9 mouse cellular contexts compared by ENCODE assay signal in the genomic region with DNA sequence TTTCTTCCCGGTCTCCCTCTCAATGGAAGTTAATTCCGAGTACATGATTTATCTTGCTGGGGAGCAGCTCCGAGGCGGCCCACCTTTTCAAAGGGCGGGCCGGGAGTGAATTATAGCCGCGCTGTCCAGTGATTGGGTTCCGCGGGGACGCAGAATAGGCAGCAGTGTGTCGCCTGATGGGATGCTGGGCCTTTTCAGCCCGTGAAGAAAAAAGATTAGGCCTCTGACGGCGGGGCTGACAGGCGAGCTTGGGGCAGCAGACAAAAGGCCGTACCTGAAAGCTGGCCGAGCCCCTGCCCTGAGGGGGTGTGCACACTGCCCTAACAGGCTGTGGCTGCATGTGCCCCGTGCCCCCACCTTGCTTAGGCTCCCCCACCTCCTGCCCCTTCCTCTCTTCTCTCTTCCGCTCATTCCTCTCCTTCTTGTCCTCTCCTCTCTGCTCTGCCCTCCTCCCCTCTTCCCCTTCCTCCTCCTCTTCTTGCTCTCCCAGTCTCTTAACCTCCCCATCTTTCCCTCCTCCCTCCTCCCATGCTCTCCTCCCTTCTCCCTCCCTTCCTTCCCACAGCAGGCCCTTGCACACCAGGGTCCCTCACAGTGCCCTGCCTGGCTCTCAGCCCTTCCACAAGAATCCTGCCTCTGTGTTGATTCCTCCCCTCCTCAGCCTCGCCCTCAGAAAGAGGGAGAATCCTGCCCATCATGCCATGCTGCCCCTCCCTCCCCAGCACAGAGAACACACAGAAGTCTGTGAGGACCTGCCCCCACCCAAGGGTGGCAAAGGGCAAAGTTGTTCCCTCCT. TPM values are rescaled to one million over a fixed set of nuclear protein-coding genes. Genes with fewer than 3 reads are reported as not detected.
DNase-seq lines count a peak whose midpoint lies in the region; ATAC-seq and TF ChIP-seq lines count a peak whose summit lies in the region.
"Had no signal": no experiment of that assay in that cellular context is flagged by ENCODE, and none has a peak within 500 bp of the region (broad histone marks: within the 10 kb centered on the region; RNA-seq: fewer than 3 reads in every experiment).

No protein-coding gene starts in this region.

- ATAC-seq in stomach, embryonic 14.5 days (ENCODE audit: insufficient number of reproducible peaks, insufficient read depth, low FRiP score, low read depth) = no peak
- ATAC-seq in stomach, postnatal 0 days (ENCODE audit: low FRiP score, low TSS enrichment) = no peak
- ATAC-seq in forebrain, embryonic 12.5 days (ENCODE audit: low FRiP score) = peak; percentile 67
- ATAC-seq in inflammation-experienced regulatory T-cells, adult 6 months = no peak

- H3K27me3 ChIP-seq in stomach, embryonic 14.5 days (ENCODE audit: control insufficient read depth, insufficient read depth, low read length) = no peaks in the 10 kb centered on the region
- no peaks in the 10 kb centered on the region for H3K27me3 ChIP-seq in stomach, postnatal 0 days (ENCODE audit: control insufficient read depth, insufficient read depth, low read length)
- peaks cover 27% of the 10 kb centered on the region for H3K27me3 ChIP-seq in forebrain, embryonic 12.5 days

- DNase-seq in stomach, postnatal 0 days (ENCODE audit: low spot score) = no peak
- peak; percentile 85 for DNase-seq in mesoderm, embryonic 11.5 days (ENCODE audit: low read depth, low spot score)
- no peak for DNase-seq in right cerebral cortex, postnatal 36 days (ENCODE audit: low spot score in 2 of 2)
- DNase-seq in cerebellum, postnatal 4 days (ENCODE audit: low spot score in 2 of 2) = no peak
- DNase-seq: kidney, postnatal 14 days had no signal

- no peak overlapping the region for H3K9ac ChIP-seq in stomach, embryonic 14.5 days (replicated peaks; ENCODE audit: low read depth, low read length)
- H3K9ac ChIP-seq in stomach, postnatal 0 days (ENCODE audit: low read length) = no peak overlapping the region
- H3K9ac ChIP-seq in forebrain, embryonic 12.5 days = peak overlapping the region; percentile 36
- H3K9ac ChIP-seq: liver, embryonic 14.5 days had no signal

- H3K4me3 ChIP-seq in stomach, embryonic 14.5 days (ENCODE audit: low read depth, low read length) = no peak overlapping the region
- H3K4me3 ChIP-seq in stomach, postnatal 0 days (ENCODE audit: low read depth, low read length) = no peak overlapping the region
- H3K4me3 ChIP-seq in forebrain, embryonic 12.5 days (replicated peaks) = no peak overlapping the region

- no peaks in the 10 kb centered on the region for H3K36me3 ChIP-seq in stomach, embryonic 14.5 days (ENCODE audit: control insufficient read depth, insufficient read depth, low read length)
- H3K36me3 ChIP-seq in stomach, postnatal 0 days (ENCODE audit: control insufficient read depth, insufficient read depth, low read length) = no peaks in the 10 kb centered on the region
- H3K36me3 ChIP-seq in forebrain, embryonic 12.5 days (replicated peaks) = no peaks in the 10 kb centered on the region

- no peak for TF ChIP-seq EP300 in stomach, postnatal 0 days (optimal IDR thresholded peaks at IDR 0.05)

- peak overlapping the region; percentile 48; the same call in 1 of the 2 replicates for H3K27ac ChIP-seq in stomach, embryonic 14.5 days (ENCODE audit: low read length)
- no peak overlapping the region; the same call in 1 of the 2 replicates for H3K27ac ChIP-seq in stomach, postnatal 0 days (replicated peaks)
- H3K27ac ChIP-seq in forebrain, embryonic 12.5 days = peak overlapping the region; percentile 94
- H3K27ac ChIP-seq: liver, embryonic 14.5 days had no signal

- H3K4me1 ChIP-seq in stomach, embryonic 14.5 days (ENCODE audit: control insufficient read depth, insufficient read depth, low read length) = peaks cover 26% of the 10 kb centered on the region; the same call in 1 of the 2 replicates
- H3K4me1 ChIP-seq in stomach, postnatal 0 days (replicated peaks; ENCODE audit: control insufficient read depth, insufficient read depth) = peaks cover 2% of the 10 kb centered on the region; the same call in 1 of the 2 replicates
- H3K4me1 ChIP-seq in forebrain, embryonic 12.5 days = peaks cover 99% of the 10 kb centered on the region

- no peak overlapping the region for H3K4me2 ChIP-seq in stomach, embryonic 14.5 days (replicated peaks; ENCODE audit: low read depth, low read length)
- H3K4me2 ChIP-seq in stomach, postnatal 0 days (replicated peaks; ENCODE audit: low read depth) = no peak overlapping the region
- peak overlapping the region; percentile 35 for H3K4me2 ChIP-seq in forebrain, embryonic 12.5 days

- 13% methylated on average over 21 of the region's 21 CpGs for WGBS in stomach, embryonic 14.5 days
- WGBS in stomach, postnatal 0 days = 18% methylated on average over 18 of the region's 21 CpGs
- WGBS in forebrain, embryonic 12.5 days = 5% methylated on average over 21 of the region's 21 CpGs

- no peak for TF ChIP-seq CTCF in stomach, postnatal 0 days (IDR thresholded peaks at IDR 0.05; ENCODE audit: low read depth)

- no peaks in the 10 kb centered on the region for H3K9me3 ChIP-seq in stomach, embryonic 14.5 days (ENCODE audit: control insufficient read depth, low read depth, low read length)
- no peaks in the 10 kb centered on the region for H3K9me3 ChIP-seq in stomach, postnatal 0 days (ENCODE audit: control insufficient read depth, low read length)
- H3K9me3 ChIP-seq in forebrain, embryonic 12.5 days = no peaks in the 10 kb centered on the region

RNA-seq across cellular contexts. Expression of gene Prdm16, which starts 41.7 kb away (rescaled TPM):
- polyA plus RNA-seq in stomach, embryonic 14.5 days (2014; fragmentation: Nextera tagmentation; extraction: Ambion mirVana) = 18.4 and 21.8 TPM in 2 replicates
- polyA plus RNA-seq in stomach, postnatal 0 days (2015; fragmentation: Nextera tagmentation; extraction: Ambion mirVana) = 15.6 and 18.5 TPM in 2 replicates
- polyA plus RNA-seq in forebrain, embryonic 12.5 days (2016; fragmentation: Nextera tagmentation; extraction: Ambion mirVana) = 40.5 and 49.4 TPM in 2 replicates
- polyA plus RNA-seq in inflammation-experienced regulatory T-cells, adult 6 months (2017; shearing (Covaris generic)) = 1 to 10 TPM in 1 of 3 experiments, under 1 TPM in 2; 0.58 to 5.2 (median 0.91) TPM
